Mouse (Mus musculus) ES-E14 (cell line): ENCODE data around the gene Iqcf6.

Experiments used
- HCFC1 ChIP-seq: IDR thresholded peaks from 2 replicates; pipeline ENCODE4 v1.6.1; 2012; ENCODE audit warnings: low read length, inconsistent platforms, borderline replicate concordance; ENCODE audit not compliant: insufficient read depth
- MAFK ChIP-seq: IDR thresholded peaks from 2 replicates; pipeline ENCODE4 v1.6.1; 2014; ENCODE audit warnings: mild to moderate bottlenecking, low read depth, low read length, inconsistent platforms; ENCODE audit not compliant: insufficient read depth

DNA sequence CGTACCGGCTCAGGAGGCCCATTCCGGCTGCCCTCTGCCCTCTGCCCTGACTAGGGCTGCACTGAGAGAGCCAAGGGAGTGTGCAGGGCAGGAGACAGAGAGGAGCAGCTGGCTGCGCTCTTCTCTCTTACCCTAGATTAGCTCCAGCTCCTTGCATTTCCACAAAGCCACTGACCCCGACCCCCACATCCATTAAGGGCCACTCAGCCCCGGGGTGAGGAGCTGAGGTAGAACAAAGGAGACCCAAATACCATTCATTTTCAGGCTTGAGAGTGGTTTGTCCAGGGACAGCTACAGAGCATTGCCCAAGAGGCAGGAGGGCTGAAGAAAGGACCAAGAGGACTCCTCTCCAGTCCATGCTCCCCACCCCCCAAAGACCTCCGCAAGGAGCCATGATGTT is 33.1 kb downstream of the Iqcf6 start:
- TF ChIP-seq HCFC1 (no peak), MAFK (no peak)
